Mouse (Mus musculus) ovary, adult 10 weeks (tissue): Measurements from ENCODE around the gene Ddx1. TPM values are rescaled to one million over a fixed set of nuclear protein-coding genes. Genes with fewer than 3 reads are reported as not detected.

ENCODE experiments used
- polyA plus RNA-seq: library from polyadenylated mRNA; stranded (reverse); fragments of 350-450 nt; fragmentation: Illumina TruSeq; extraction: RNeasy Lipid Tissue Mini Kit (QIAGEN cat#74804); gene quantifications from one replicate; pipeline ENCODE4 v1.2.3, GENCODE M21; 2014

Gene Ddx1
- polyA plus RNA-seq = 373 TPM

GRCm38 (mm10) chr12:13248691-13249572 is at the start of gene Ddx1:
Gene Ddx1 (minus strand): TSS chr12:13249213.

GRCm38 (mm10) chr12:13268826-13269449 is 19.9 kb upstream of the Ddx1 start, which contains the start of gene Nbas:
Gene Nbas (plus strand): TSS chr12:13269133.

Other genes with a start within 250 kb of the Ddx1 start
- gene Nbas, start 19.9 kb upstream of the Ddx1 start, polyA plus RNA-seq = 10.3 TPM